Mouse (Mus musculus): Measurements from ENCODE around the gene Pla2g2e.

DNA sequence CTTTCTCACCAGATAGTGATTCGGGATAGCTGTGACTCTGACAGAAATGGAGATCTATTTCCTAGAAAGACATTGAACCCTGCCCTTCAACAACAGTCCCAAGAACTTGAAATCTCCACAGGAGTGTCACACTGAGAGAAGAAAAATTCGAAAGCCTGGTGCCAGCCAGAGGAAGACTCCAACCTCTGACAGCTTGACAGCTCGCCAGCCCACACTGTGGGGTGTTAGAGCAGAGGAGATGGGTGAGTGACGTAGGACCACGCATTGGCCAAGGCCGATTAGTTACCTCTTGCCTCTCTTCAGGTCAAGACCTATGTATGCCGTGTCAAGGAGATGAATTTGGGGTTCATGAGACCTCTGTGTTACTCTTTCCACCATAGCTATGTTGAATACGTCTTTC, 37.0 kb upstream of the Pla2g2e start:
- TF ChIP-seq CTCF (IDR thresholded peaks at IDR 0.05; ENCODE audit: control insufficient read depth, insufficient read depth, insufficient read length) = no peak
- no peak for TF ChIP-seq MAX (IDR thresholded peaks at IDR 0.05)
